In genomic region chr12:25871001-25871461, GRCm38 (mm10) we compare ENCODE assay signal across 9 mouse cellular contexts.
DNase-seq lines count a peak whose midpoint lies in the region; ATAC-seq lines count a peak whose summit lies in the region.
"Had no signal": no experiment of that assay in that cellular context is flagged by ENCODE, and none has a peak within 500 bp of the region (broad histone marks: within the 10 kb centered on the region; RNA-seq: fewer than 3 reads in every experiment).

No protein-coding gene starts in this region.

- ATAC-seq in megakaryocyte, adult 5-6 weeks (ENCODE audit: poor library complexity, severe bottlenecking) = no peak
- no peak for ATAC-seq in heart, embryonic 11.5 days (replicated peaks; ENCODE audit: insufficient number of reproducible peaks, low FRiP score, low TSS enrichment)

- 61% methylated on average over 11 of the region's 11 CpGs for WGBS in heart, embryonic 11.5 days (ENCODE audit: insufficient replicate concordance)

- no peak overlapping the region for H3K4me3 ChIP-seq in heart, embryonic 11.5 days (ENCODE audit: low read depth, low read length)

- H3K27ac ChIP-seq in heart, embryonic 11.5 days (ENCODE audit: low read depth, low read length) = no peak overlapping the region

- H3K4me1 ChIP-seq in heart, embryonic 11.5 days (ENCODE audit: control insufficient read depth, insufficient read depth, low read length) = no peaks in the 10 kb centered on the region

- no peak overlapping the region for H3K9ac ChIP-seq in heart, embryonic 11.5 days (ENCODE audit: low read depth, low read length)
- H3K9ac ChIP-seq: lung, embryonic 14.5 days had no signal

- no peaks in the 10 kb centered on the region for H3K9me3 ChIP-seq in heart, embryonic 11.5 days (replicated peaks; ENCODE audit: control insufficient read depth, low read length)

- no peak overlapping the region for H3K4me2 ChIP-seq in heart, embryonic 11.5 days
- H3K4me2 ChIP-seq: lung, embryonic 14.5 days had no signal

- H3K27me3 ChIP-seq in heart, embryonic 11.5 days (ENCODE audit: control insufficient read depth, insufficient read depth, low read length) = no peaks in the 10 kb centered on the region

- peak; percentile 42 for DNase-seq in embryo, embryonic 10 days (ENCODE audit: low spot score)
- peak; percentile 25 to 33 for DNase-seq in frontal cortex, postnatal 25 days (ENCODE audit: low spot score in 2 of 2)
- peak; percentile 56 to 79 for DNase-seq in left cerebral cortex, adult 9 months (ENCODE audit: low spot score in 2 of 2)
- DNase-seq in right cerebral cortex, adult 2 months (ENCODE audit: low spot score in 2 of 2) = peak; percentile 68 to 75
- DNase-seq in spleen, postnatal 36 days (ENCODE audit: low spot score in 2 of 2) = no peak
- no peak for DNase-seq in thymus, postnatal 25 days
- DNase-seq: lung, embryonic 14.5 days had no signal

- H3K36me3 ChIP-seq in heart, embryonic 11.5 days (ENCODE audit: control insufficient read depth, insufficient read depth, low read length) = no peaks in the 10 kb centered on the region

Comparison
In these comparisons a context has a peak if more than half of its experiments do, and no peak if none do; other contexts are left out.
1. DNase-seq: peak in embryo, embryonic 10 days (single experiment), frontal cortex, postnatal 25 days (2 of 2), left cerebral cortex, adult 9 months (2 of 2) and right cerebral cortex, adult 2 months (2 of 2); none in spleen, postnatal 36 days (0 of 2) and thymus, postnatal 25 days (single experiment).